Mouse (Mus musculus) embryo, embryonic 10.5 days (tissue): ENCODE data around the gene Epb41l5.

Source experiments
- DNase-seq: peaks from one replicate; pipeline ENCODE4 v3.0.0-alpha.2; 2015; ENCODE audit warnings: low spot score

The Epb41l5 gene

GRCm38 (mm10) chr1:119533093-119533805, 115.6 kb downstream of the Epb41l5 start:
- no peak for DNase-seq

GRCm38 (mm10) chr1:119532165-119532564, 116.6 kb downstream of the Epb41l5 start:
- DNase-seq = no peak

GRCm38 (mm10) chr1:119530941-119531340, 117.9 kb downstream of the Epb41l5 start:
- no peak for DNase-seq

- DNase-seq = peak; percentile 89
Observed at GRCm38 (mm10) chr1:119525689-119526591, 122.9 kb downstream of the Epb41l5 start, which contains the start of gene Tmem185b. Gene Tmem185b (plus strand): TSS chr1:119526160.

GRCm38 (mm10) chr1:119525004-119525444, 123.8 kb downstream of the Epb41l5 start:
- no peak for DNase-seq

GRCm38 (mm10) chr1:119523826-119524225, 125.0 kb downstream of the Epb41l5 start:
- DNase-seq = no peak

GRCm38 (mm10) chr1:119523369-119523768, 125.4 kb downstream of the Epb41l5 start:
- no peak for DNase-seq

- DNase-seq = no peak
Observed at GRCm38 (mm10) chr1:119522726-119523125, 126.1 kb downstream of the Epb41l5 start.

- DNase-seq = no peak
Observed at GRCm38 (mm10) chr1:119521681-119522080, 127.1 kb downstream of the Epb41l5 start.

GRCm38 (mm10) chr1:119521029-119521428, 127.8 kb downstream of the Epb41l5 start:
- DNase-seq = no peak

- no peak for DNase-seq
Observed at GRCm38 (mm10) chr1:119519286-119519685, 129.5 kb downstream of the Epb41l5 start.

- no peak for DNase-seq
Observed at GRCm38 (mm10) chr1:119518786-119519185, 130.0 kb downstream of the Epb41l5 start.

GRCm38 (mm10) chr1:119518060-119518459, 130.7 kb downstream of the Epb41l5 start:
- DNase-seq = no peak

GRCm38 (mm10) chr1:119510857-119511256, 137.9 kb downstream of the Epb41l5 start:
- peak; percentile 23 for DNase-seq

- no peak for DNase-seq
Observed at GRCm38 (mm10) chr1:119510409-119510808, 138.4 kb downstream of the Epb41l5 start.

- no peak for DNase-seq
Observed at GRCm38 (mm10) chr1:119509474-119509873, 139.3 kb downstream of the Epb41l5 start.

- no peak for DNase-seq
Observed at GRCm38 (mm10) chr1:119508548-119508947, 140.3 kb downstream of the Epb41l5 start.

GRCm38 (mm10) chr1:119505951-119506350, 142.8 kb downstream of the Epb41l5 start:
- no peak for DNase-seq

GRCm38 (mm10) chr1:119504260-119505062, 144.3 kb downstream of the Epb41l5 start, which contains the start of gene Ralb:
Gene Ralb (minus strand): TSS chr1:119504794.
- peak; percentile 98 for DNase-seq

- DNase-seq = no peak
Observed at GRCm38 (mm10) chr1:119503808-119504207, 145.0 kb downstream of the Epb41l5 start.

GRCm38 (mm10) chr1:119503181-119503580, 145.6 kb downstream of the Epb41l5 start:
- DNase-seq = no peak

- DNase-seq = no peak
Observed at GRCm38 (mm10) chr1:119502729-119503128, 146.1 kb downstream of the Epb41l5 start.
